Mouse (Mus musculus): ENCODE measurements around the gene Zfx. TPM values are rescaled to one million over a fixed set of nuclear protein-coding genes. Genes with fewer than 3 reads are reported as not detected.

The Zfx gene
- total RNA-seq, 2 experiments from 2014 or later, result 27.3 to 47.8 TPM

GRCm38 (mm10) chrX:94091001-94091400, 32.5 kb downstream of the Zfx start:
- ATAC-seq (replicated peaks; ENCODE audit: poor library complexity), result no peak

GRCm38 (mm10) chrX:94061246-94061645, 62.3 kb downstream of the Zfx start:
- ATAC-seq (replicated peaks; ENCODE audit: poor library complexity), result peak; percentile 39; the same call in 1 of the 2 replicates

GRCm38 (mm10) chrX:94060751-94061150, 62.8 kb downstream of the Zfx start:
- ATAC-seq (replicated peaks; ENCODE audit: poor library complexity), result no peak

GRCm38 (mm10) chrX:94058748-94059147, 64.8 kb downstream of the Zfx start:
- no peak for ATAC-seq (replicated peaks; ENCODE audit: poor library complexity)

GRCm38 (mm10) chrX:94049048-94049447, 74.5 kb downstream of the Zfx start:
- ATAC-seq (replicated peaks; ENCODE audit: poor library complexity), result no peak

GRCm38 (mm10) chrX:94048048-94048447, 75.5 kb downstream of the Zfx start:
- ATAC-seq (replicated peaks; ENCODE audit: poor library complexity), result no peak

- no peak for ATAC-seq (replicated peaks; ENCODE audit: poor library complexity)
Observed at GRCm38 (mm10) chrX:94047381-94047780, 76.1 kb downstream of the Zfx start.

GRCm38 (mm10) chrX:94032937-94033336, 90.6 kb downstream of the Zfx start:
- peak; percentile 95 for ATAC-seq (replicated peaks; ENCODE audit: poor library complexity)

- no peak for ATAC-seq (replicated peaks; ENCODE audit: poor library complexity)
Observed at GRCm38 (mm10) chrX:94030081-94030480, 93.4 kb downstream of the Zfx start.

Other genes starting within 250 kb of the Zfx start
- not detected in 2 replicates for gene AU015836, start 155.0 kb downstream of the Zfx start, total RNA-seq (2015)
- gene AU015836, start 155.0 kb downstream of the Zfx start, total RNA-seq (2017), result not detected in 2 replicates
- gene Eif2s3x, start 89.2 kb upstream of the Zfx start, total RNA-seq (2015), result 200 and 204 TPM in 2 replicates
- 183 and 230 TPM in 2 replicates for gene Eif2s3x, start 89.2 kb upstream of the Zfx start, total RNA-seq (2017)
- 13.4 and 15.6 TPM in 2 replicates for gene Klhl15, start 110.9 kb upstream of the Zfx start, total RNA-seq (2015)
- 7.2 and 8.4 TPM in 2 replicates for gene Klhl15, start 110.9 kb upstream of the Zfx start, total RNA-seq (2017)
- not detected in 2 replicates for gene Fam90a1b, start 243.1 kb upstream of the Zfx start, total RNA-seq (2015)
- gene Fam90a1b, start 243.1 kb upstream of the Zfx start, total RNA-seq (2017), result not detected in 2 replicates
- gene Apoo, start 243.4 kb upstream of the Zfx start, total RNA-seq (2015), result 41.3 and 41.5 TPM in 2 replicates
- 20.8 and 21.5 TPM in 2 replicates for gene Apoo, start 243.4 kb upstream of the Zfx start, total RNA-seq (2017)